Mouse (Mus musculus): ENCODE measurements around the gene Tmem56. TPM values are rescaled to one million over a fixed set of nuclear protein-coding genes. Genes with fewer than 3 reads are reported as not detected.

Gene Tmem56
- total RNA-seq, 2 experiments from 2014 or later: 38.5 to 39.2 TPM

GRCm38 (mm10) chr3:121279679-121280078, 3.2 kb downstream of the Tmem56 start:
- DNase-seq: no peak

GRCm38 (mm10) chr3:121277557-121277956, 5.3 kb downstream of the Tmem56 start:
- no peak for DNase-seq

GRCm38 (mm10) chr3:121277009-121277408, 5.9 kb downstream of the Tmem56 start:
- DNase-seq: no peak

DNA sequence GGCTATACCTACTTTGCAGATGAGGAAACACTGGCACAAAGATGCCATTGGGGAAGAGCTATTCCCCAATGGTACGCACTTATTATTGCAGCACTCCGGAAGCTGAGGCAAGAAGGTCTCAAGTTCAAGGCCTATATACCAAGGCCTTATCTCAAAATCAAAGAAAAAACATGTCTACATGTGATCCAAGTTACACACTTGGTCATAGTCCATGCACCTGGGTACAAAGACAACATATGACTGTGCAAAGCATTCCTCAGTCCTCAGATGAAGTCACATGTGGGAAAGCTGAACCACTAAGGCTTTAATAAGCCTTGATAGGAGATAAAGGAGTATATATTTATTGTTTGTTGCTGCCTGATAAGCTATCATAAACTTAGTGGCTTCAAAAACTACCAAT, 8.9 kb downstream of the Tmem56 start:
- no peak for DNase-seq

DNA sequence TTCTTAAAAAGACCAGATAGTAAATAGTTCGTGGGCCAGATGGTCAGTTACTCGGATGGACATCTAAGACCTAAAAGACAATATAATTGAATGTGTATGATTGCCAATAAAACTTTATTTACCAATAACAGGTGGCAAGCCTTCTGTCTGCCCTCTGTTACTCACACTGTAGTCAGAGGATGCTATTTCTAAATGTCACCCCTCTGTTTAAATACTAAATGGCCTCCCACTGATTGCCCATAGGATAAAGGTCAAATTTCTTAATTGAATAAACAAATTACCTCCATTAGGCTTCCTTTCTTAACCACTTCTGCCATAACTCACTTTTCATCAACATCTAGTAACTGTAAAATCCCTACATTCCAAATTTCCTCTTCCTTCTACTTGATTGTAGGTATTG, 10.3 kb downstream of the Tmem56 start:
- no peak for DNase-seq

DNA sequence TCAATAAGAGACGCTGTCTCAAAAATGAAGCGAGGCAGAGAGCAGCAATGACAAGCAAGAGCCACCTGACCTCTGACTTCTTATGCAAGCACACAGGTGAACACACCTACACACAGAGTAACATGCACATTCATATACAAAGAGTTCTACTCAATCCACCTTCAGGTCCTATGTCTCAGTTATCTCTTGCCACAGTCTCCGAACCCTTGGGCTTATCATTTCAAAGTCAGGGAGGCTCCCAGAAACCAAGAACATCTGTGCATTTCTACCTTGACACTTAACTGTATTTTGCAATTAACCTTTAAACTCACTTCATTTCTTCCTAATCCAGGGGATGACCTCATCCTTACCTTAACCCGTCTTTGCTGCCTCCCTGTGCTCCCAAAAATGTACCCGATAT, 15.6 kb downstream of the Tmem56 start:
- no peak for DNase-seq

- no peak for DNase-seq
Observed at GRCm38 (mm10) chr3:121264242-121264641, 18.7 kb downstream of the Tmem56 start.

- DNase-seq: peak; percentile 68 to 80
Observed at GRCm38 (mm10) chr3:121263205-121263548, 19.7 kb downstream of the Tmem56 start.

- DNase-seq: peak; percentile 70 to 82
Observed at GRCm38 (mm10) chr3:121262521-121263204, 20.2 kb downstream of the Tmem56 start.

DNA sequence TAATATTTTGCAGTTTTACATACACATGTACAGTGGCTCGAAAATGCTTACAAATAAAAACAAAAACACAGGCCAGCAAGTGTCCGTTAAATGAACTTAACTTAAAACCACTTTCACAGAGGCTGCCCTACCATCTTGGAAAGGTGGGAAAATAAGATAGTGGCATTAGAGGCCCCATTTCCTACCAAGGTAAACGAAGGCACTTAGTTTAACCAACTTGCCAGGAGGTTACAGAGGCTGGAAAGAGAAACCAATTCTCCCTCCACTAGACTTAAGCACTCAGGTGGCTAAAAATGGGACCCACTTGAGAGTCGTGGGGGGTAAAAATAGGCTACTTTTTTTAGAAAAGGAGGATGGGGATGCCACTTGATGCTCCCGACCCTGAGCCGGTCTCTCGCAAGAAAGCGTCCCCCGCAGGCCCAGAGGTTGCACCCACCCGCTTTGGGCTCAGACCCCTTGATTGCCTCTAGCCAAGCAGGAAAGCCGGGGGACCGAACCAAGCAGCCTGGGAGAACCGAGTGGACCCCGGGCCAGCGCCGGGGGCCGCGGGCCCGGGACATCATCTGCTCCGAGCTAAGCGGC, 20.9 kb downstream of the Tmem56 start:
- no peak for DNase-seq

DNA sequence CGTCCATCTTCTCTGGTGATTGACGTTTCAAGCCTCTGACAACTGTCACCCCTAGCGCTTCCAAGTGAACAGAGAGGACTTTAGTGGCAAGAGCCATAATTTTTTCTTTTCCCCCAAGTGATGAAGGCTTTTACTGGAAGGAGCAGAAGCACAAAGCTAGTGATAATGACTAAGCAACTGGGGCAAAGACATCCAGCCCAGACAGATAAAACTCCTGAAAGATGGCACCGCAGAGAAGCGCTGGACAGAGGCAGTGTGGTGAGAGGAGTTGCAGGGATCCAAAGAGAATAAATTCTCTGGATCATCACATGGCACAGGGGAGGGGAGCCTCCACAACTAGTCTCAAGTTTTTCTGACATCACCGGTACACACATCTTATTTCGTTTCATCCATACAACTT, 21.6 kb downstream of the Tmem56 start:
- no peak for DNase-seq

- no peak for DNase-seq
Observed at GRCm38 (mm10) chr3:121260831-121261230, 22.1 kb downstream of the Tmem56 start.

DNA sequence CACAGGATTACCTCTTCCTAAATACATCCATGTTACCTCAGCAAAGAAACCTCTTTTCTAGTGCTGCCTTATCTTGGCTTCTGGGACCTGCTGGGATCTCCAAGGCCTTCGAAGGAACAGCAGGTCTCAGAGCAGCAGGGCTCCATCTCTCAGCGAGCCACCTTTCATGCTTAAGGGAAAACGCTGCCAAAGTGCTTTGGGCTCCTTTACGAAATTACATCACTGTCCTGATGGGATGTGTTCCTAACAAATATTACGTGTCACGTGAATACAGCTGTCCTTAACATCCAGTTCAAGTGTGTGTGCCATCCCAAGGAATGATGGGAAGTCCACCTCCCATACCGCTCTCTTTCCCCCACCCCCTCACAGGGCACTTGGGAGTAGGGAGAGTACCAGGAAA, 22.9 kb downstream of the Tmem56 start:
- DNase-seq: no peak

- no peak for DNase-seq
Observed at GRCm38 (mm10) chr3:121258521-121259478, 24.1 kb downstream of the Tmem56 start.

GRCm38 (mm10) chr3:121257418-121257817, 25.5 kb downstream of the Tmem56 start:
- DNase-seq: no peak

- no peak for DNase-seq
Observed at GRCm38 (mm10) chr3:121256131-121256530, 26.8 kb downstream of the Tmem56 start.

DNA sequence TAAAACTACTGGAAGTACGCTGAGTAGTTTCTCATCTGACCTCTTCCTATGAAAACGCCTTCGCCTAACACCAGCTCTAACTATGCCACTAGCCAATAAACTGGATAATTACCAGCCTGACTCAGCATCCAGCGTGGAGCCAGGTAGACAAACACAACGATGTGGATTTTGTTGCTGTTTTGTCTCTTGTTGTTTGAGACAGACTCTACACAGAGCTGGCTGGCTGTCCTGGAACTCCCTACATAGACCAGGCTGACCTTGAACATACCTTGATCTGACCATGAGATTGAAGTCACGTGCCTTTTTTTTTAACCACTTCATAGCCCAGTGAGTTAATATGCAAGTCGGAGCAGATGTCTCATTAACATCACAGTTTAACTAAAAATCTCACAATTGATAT, 27.4 kb downstream of the Tmem56 start:
- no peak for DNase-seq

DNA sequence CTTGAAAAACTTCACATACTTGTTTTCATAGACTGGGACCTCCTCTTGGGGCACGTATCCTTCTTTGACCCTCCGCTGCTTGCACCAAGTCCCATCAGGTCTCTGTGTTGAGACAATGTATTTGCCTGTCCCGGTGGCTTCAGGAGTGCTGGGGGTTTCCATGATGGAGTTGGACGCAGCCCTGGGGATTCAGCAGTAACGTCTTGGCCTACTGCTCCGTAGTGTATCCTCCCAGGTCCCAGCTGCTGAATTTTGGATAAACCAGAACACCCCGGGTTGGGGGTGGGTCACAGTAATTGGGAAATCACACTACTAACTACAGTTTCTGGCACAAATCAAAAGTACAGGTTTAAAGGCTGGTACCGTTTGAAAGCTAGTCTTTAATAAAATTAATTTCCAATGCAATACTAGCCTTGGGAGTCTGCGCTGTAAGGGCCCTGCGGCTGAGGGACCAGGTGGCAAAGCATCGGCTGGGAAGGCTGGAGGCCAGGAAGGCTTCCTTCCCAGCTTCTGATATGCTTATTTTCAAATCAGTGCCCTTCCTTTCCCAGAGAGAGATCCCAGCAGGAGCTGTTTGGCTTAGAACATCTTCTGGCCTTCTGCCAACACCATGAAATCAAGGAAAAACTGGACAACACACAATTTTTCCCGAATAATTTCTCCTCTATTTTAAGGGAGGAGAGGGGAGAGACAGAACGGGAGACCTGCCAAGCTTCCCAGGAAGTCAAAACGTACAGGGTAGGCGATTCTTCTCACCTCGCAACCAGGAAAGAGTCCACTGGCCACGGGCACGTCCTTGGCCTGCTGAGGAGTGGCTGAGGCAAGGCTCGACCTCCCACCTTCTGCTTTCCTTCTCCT, 32.1 kb downstream of the Tmem56 start:
- peak; percentile 14 to 34 for DNase-seq

DNA sequence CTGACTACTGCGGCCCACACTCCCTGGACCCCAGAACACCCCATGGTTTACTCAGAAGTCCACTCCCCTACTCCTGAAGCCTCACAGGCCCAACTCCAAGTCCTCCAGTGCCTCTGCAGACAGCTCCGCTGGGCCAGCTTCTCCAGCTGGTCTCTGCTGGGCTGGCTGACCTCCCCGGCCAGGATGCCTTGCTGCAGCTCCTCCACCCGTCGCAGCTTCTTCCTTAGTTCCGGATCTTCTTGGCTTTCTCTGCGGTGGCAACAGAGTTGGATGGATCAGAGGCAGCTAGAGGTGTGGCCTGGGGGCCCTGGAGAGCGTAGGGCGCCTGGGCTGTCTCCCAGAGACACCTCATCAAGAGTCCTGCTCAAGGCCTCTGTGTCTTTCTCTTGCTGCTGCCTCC, 32.9 kb downstream of the Tmem56 start:
- no peak for DNase-seq

DNA sequence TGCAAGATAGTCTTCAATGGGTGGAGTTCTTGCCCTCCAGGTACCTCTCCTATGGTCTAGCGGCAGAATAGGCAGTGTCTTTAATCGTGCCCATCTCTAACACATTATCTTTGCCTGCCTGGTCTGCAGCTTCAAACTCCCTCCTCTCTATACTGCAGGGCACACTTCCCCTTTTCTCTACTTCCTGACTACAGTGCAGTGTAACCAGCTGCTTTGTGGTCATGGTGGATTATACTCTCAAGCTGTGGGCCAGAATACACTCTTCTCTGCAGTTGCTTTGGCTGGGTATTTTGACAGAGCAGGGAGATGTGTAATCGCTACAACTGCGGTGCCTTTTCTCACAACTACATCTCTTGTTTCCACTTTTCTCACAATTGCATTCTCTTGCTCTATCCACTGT, 40.0 kb downstream of the Tmem56 start:
- no peak for DNase-seq

DNA sequence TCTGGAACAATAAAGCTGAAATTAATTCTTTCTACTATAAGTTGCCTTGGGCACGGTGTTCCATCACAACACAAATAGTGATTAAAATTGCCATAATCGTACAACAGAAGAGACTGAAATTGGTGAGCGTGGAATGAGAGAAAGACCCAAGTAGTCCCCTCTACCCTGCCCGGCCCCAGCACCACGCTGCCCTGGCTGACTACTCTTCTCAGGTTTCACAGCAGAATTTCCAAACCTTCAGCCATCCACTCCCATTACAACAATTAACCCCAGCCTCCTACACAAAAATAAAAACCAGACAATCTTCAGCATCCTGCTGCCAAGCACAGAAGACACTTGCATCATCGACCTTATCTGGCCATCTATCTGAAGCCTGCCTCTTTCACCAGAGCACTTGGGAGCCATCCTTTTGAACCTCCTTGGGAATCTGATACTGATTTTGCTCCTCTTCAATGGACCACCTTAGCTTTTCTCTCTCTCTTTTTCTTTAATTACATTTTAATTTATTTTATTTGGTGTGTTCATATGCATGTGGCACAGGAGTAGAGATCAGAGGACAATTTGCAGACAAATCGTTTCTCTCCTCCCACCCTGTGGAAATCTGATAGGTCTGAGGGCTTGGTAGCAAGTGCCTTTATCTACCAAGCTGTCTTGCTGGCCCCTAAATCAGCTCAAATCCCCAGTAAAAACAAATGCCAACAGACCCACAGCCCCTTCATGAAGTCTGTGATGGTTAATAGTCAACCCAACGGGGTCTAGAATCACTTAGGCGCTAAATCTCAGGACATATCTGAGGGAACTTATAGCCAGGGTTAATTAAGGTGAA, 40.6 kb downstream of the Tmem56 start:
- DNase-seq: no peak
